Mouse (Mus musculus) hindbrain, postnatal 0 days (tissue): Measurements from ENCODE around the gene Sftpa1. TPM values are rescaled to one million over a fixed set of nuclear protein-coding genes. Genes with fewer than 3 reads are reported as not detected.

Source experiments
- ATAC-seq: fragments of 200-750 bp; cut with Nextera tagmentation; 2 replicates; pipeline ENCODE4 v1.8.0; 2017; ENCODE audit warnings: mild to moderate bottlenecking, moderate TSS enrichment, moderate library complexity
- DNase-seq: peaks from one replicate; pipeline ENCODE4 v3.0.0-alpha.2; 2015; ENCODE audit warnings: low spot score
- H3K27ac ChIP-seq: fragments of 300-500 bp; sonication (generic); 2 replicates; pipeline ENCODE4 v1.5.1; 2014; ENCODE audit warnings: mild to moderate bottlenecking
- H3K27me3 ChIP-seq: fragments of 300-500 bp; sonication (generic); 2 replicates; pipeline ENCODE4 v1.6.1; 2014; ENCODE audit warnings: low read length, mixed read lengths; ENCODE audit not compliant: insufficient read depth
- H3K36me3 ChIP-seq: fragments of 300-500 bp; sonication (generic); 2 replicates; pipeline ENCODE4 v1.6.1; 2014; ENCODE audit warnings: low read length, mixed read lengths; ENCODE audit not compliant: insufficient read depth
- H3K4me1 ChIP-seq: fragments of 300-500 bp; sonication (generic); 2 replicates; pipeline ENCODE4 v1.6.1; 2014; ENCODE audit warnings: antibody characterized with exemption, low read length, mixed read lengths; ENCODE audit not compliant: insufficient read depth
- H3K4me2 ChIP-seq: fragments of 300-500 bp; sonication (generic); 2 replicates; pipeline ENCODE4 v1.6.1; 2014; ENCODE audit warnings: low read depth, mild to moderate bottlenecking, low read length, moderate library complexity, mixed read lengths
- H3K4me3 ChIP-seq: fragments of 300-500 bp; sonication (generic); 2 replicates; pipeline ENCODE4 v1.5.1; 2014; ENCODE audit warnings: low read length
- H3K9ac ChIP-seq: fragments of 300-500 bp; sonication (generic); replicated peaks from 2 replicates; pipeline ENCODE4 v1.6.1; 2014; ENCODE audit warnings: mild to moderate bottlenecking, low read length, moderate library complexity, mixed read lengths
- H3K9me3 ChIP-seq: fragments of 300-500 bp; sonication (generic); 2 replicates; pipeline ENCODE4 v1.6.1; 2016; ENCODE audit warnings: low read length, mixed read lengths
- CTCF ChIP-seq: IDR thresholded peaks from 2 replicates; pipeline ENCODE4 v1.5.1; 2016; ENCODE audit warnings: antibody characterized with exemption, control low read depth, low read depth
- WGBS: fragments of 180-500 bp; shearing (Covaris S2); extraction: QIAGEN DNeasy Blood & Tissue Kit; methylation state at CpG from one replicate; pipeline ENCODE4 v1.1.7; 2014; 5-methylcytosine and 5-hydroxymethylcytosine counted together
- polyA plus RNA-seq: library from polyadenylated mRNA; unstranded; fragments of >200 nt; fragmentation: Nextera tagmentation; extraction: Ambion mirVana; gene quantifications from 2 replicates; pipeline ENCODE4 v1.2.1, GENCODE M21; 2015
- total RNA-seq: library from RNA; depleted of rRNA; stranded (reverse); fragments of >200 nt; gene quantifications from 2 replicates; pipeline ENCODE4 v1.2.3, GENCODE M21; 2014; rRNA removed

The Sftpa1 gene
- total and polyA plus RNA-seq, 2 experiments from 2014 or later, result not detected

DNA sequence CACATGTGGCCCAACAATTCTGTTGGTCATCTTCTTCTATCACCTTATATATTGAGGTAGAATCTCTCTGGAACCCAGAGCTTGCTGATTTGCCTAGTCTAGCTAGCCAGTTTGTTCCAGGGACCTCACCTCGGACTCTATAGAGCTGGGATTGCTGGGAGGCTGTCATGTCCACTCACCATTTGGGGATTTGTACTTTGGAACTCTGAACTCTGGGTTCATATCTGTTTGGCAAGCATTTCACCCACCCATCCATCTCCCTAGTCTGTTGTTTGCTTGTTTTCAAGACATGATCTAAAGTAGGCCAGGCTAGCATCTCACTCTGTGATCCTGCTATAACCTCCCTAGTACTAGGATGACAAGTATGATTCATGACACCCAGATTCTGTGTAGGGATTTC, 43.2 kb downstream of the Sftpa1 start:
- Histone ChIP-seq H3K4me2 (no peak overlapping the region), H3K27ac (no peak overlapping the region), H3K4me3 (no peak overlapping the region), H3K9me3 (no peaks in the 10 kb centered on the region), H3K9ac (no peak overlapping the region), H3K4me1 (no peaks in the 10 kb centered on the region), H3K27me3 (no peaks in the 10 kb centered on the region), H3K36me3 (no peaks in the 10 kb centered on the region)
- DNase-seq (no peak), ATAC-seq (no peak)
- no peak for TF ChIP-seq CTCF
- WGBS, result 79% methylated on average over 1 of the region's 1 CpGs

DNA sequence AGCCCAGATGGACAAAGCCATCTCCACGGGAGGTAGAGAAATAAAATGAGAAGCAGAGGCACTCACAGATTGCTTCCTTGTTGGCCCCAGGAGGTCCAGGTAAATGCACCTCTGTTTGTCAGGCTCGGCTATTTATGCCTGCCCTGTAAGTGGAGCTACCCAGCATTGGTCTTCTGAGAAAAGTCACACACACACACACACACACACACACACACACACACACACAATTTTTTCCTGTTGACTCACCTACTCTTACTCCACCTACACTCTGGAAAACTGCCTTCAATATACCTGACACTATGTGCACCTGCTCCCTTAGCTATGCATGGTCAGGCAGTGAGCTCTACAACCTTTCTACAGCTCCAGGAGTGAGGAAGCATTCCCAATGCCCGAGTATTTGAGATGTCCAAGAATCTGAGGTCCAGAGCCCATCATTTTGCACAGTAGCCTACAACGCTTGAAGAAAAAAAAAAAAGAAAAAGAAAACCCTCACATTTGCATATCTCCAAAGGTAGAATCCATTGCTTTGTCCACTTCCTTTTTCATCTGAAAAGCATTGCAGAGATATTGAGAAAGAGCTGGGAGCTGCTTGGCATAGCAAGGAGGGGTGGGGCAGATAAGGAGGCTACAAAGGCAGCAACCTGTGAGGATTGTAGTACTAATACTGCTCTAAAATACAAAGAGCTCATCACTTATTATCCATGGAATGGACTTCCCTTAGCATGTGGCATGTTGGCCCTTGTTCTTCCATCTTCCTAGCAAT, 53.7 kb downstream of the Sftpa1 start, which contains the start of gene Sftpd:
Gene Sftpd, minus strand, starts transcription at position 91 of the 763 bp plus-strand sequence.
- no peak for TF ChIP-seq CTCF
- no peak for ATAC-seq
- no peak for DNase-seq
- Histone ChIP-seq H3K4me3 (no peak within 1 kb of the TSS), H3K4me1 (no peaks in the 10 kb centered on the region), H3K36me3 (no peaks in the 10 kb centered on the region), H3K9me3 (no peaks in the 10 kb centered on the region), H3K27ac (no peak within 1 kb of the TSS), H3K27me3 (no peaks in the 10 kb centered on the region), H3K9ac (no peak within 1 kb of the TSS), H3K4me2 (no peak within 1 kb of the TSS)
- 78% methylated on average over 4 of the region's 4 CpGs for WGBS

Other genes with a start within 250 kb of the Sftpa1 start
- 1.8 and 2.6 TPM in 2 replicates for gene Sh2d4b, start 238.5 kb upstream of the Sftpa1 start, total RNA-seq
- 0.54 and 0.63 TPM in 2 replicates for gene Sh2d4b, start 238.5 kb upstream of the Sftpa1 start, polyA plus RNA-seq
- gene Tspan14, start 165.0 kb upstream of the Sftpa1 start, total RNA-seq, result 38.2 and 39.2 TPM in 2 replicates
- gene Tspan14, start 165.0 kb upstream of the Sftpa1 start, polyA plus RNA-seq, result 30.4 and 35.2 TPM in 2 replicates
- gene Fam213a, start 118.0 kb upstream of the Sftpa1 start, total RNA-seq, result 35.1 and 35.3 TPM in 2 replicates
- gene Fam213a, start 118.0 kb upstream of the Sftpa1 start, polyA plus RNA-seq, result 109 and 118 TPM in 2 replicates
- gene Dydc2, start 62.6 kb upstream of the Sftpa1 start, total RNA-seq, result not detected in 2 replicates
- 0.96 and 1.6 TPM in 2 replicates for gene Dydc2, start 62.6 kb upstream of the Sftpa1 start, polyA plus RNA-seq
- not detected in 2 replicates for gene Dydc1, start 58.9 kb upstream of the Sftpa1 start, total RNA-seq
- 0.43 TPM in 1 of 2 replicates, not detected in the other for gene Dydc1, start 58.9 kb upstream of the Sftpa1 start, polyA plus RNA-seq
- gene Mat1a, start 26.7 kb upstream of the Sftpa1 start, total RNA-seq, result 0.29 TPM in 1 of 2 replicates, not detected in the other
- gene Mat1a, start 26.7 kb upstream of the Sftpa1 start, polyA plus RNA-seq, result not detected in 2 replicates
- not detected in 2 replicates for gene Mbl1, start 19.7 kb downstream of the Sftpa1 start, total RNA-seq
- not detected in 2 replicates for gene Mbl1, start 19.7 kb downstream of the Sftpa1 start, polyA plus RNA-seq
- gene Sftpd, start 53.4 kb downstream of the Sftpa1 start, total RNA-seq, result not detected in 2 replicates
- gene Sftpd, start 53.4 kb downstream of the Sftpa1 start, polyA plus RNA-seq, result not detected in 2 replicates
- 0.10 TPM in 1 of 2 replicates, not detected in the other for gene Gm2832, start 147.0 kb downstream of the Sftpa1 start, total RNA-seq
- gene Gm2832, start 147.0 kb downstream of the Sftpa1 start, polyA plus RNA-seq, result 0.56 and 0.57 TPM in 2 replicates
- not detected in 2 replicates for gene Gm5798, start 216.8 kb downstream of the Sftpa1 start, total RNA-seq
- gene Gm5798, start 216.8 kb downstream of the Sftpa1 start, polyA plus RNA-seq, result not detected in 2 replicates